Mouse (Mus musculus) testis, adult 2 months (tissue): ENCODE data around the gene Trabd.

ENCODE experiments used
- CTCF ChIP-seq: fragments of 200-500 bp; IDR thresholded peaks from 2 replicates; pipeline ENCODE4 v1.5.1; 2012; ENCODE audit warnings: low read depth, mild to moderate bottlenecking, inconsistent platforms, low read length, moderate library complexity; ENCODE audit not compliant: control insufficient read depth, insufficient read depth, insufficient replicate concordance
- POLR2A ChIP-seq: fragments of 200-500 bp; IDR thresholded peaks from 2 replicates; pipeline ENCODE4 v1.6.1; 2012; ENCODE audit warnings: low read depth, mild to moderate bottlenecking, inconsistent platforms, low read length, moderate library complexity; ENCODE audit not compliant: control insufficient read depth

GRCm38 (mm10) chr15:89084826-89085225 lies 9.9 kb downstream of the Trabd start:
- TF ChIP-seq CTCF (no peak), POLR2A (no peak)
